Mouse (Mus musculus): ENCODE measurements at regions not wholly inside any gene's neighbourhood (a gene's known extent, or its start where the extent isn't known, plus 50 kb on each side); places are given as distances from the start of the nearest gene placed in this dataset.

DNA sequence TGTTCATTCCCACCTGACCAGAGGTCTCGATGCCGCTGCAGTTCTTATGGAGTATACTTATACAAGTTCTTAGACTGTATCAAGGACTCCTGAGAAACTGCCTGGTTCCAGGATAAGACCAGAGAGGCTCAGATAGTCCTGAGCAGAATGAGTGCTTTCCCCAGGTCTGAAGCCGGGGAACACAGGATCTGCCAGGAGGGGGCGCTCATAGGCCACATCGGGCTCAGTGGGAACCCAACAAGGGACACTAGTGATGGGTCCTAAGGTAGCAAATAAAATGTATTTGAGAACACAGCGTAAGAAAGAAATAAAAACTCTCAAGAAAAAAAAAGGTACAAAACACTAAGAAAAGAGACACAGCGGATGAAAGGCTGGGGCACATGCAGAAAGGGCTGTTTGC lies 454.0 kb upstream of the Zdhhc25 start:
- 46% methylated on average over 7 of the region's 7 CpGs for WGBS
- ATAC-seq (ENCODE audit: low read depth), result no peak
- H3K9me3 ChIP-seq, result no peaks in the 10 kb centered on the region
- no peaks in the 10 kb centered on the region for H3K36me3 ChIP-seq
- no peak overlapping the region for H3K9ac ChIP-seq
- no peak overlapping the region for H3K4me2 ChIP-seq
- no peaks in the 10 kb centered on the region for H3K27me3 ChIP-seq
- no peak overlapping the region for H3K4me3 ChIP-seq
- H3K4me1 ChIP-seq (replicated peaks), result no peaks in the 10 kb centered on the region; the same call in 1 of the 2 replicates
- no peak overlapping the region for H3K27ac ChIP-seq (replicated peaks)

- 0 out of 2 replicates have a peak, but pooled peaks cover 3% of the 10 kb centered on the region for H3K9me3 ChIP-seq
- no peak for ATAC-seq (ENCODE audit: low read depth)
- no peak overlapping the region for H3K4me3 ChIP-seq
- H3K4me2 ChIP-seq, result no peak overlapping the region
- H3K27me3 ChIP-seq, result no peaks in the 10 kb centered on the region
- 74% methylated on average over 6 of the region's 6 CpGs for WGBS
- no peaks in the 10 kb centered on the region; the same call in 1 of the 2 replicates for H3K4me1 ChIP-seq (replicated peaks)
- no peak overlapping the region for H3K9ac ChIP-seq
- H3K27ac ChIP-seq (replicated peaks), result no peak overlapping the region
- H3K36me3 ChIP-seq, result no peaks in the 10 kb centered on the region
Observed at GRCm38 (mm10) chr15:88151199-88151598, 448.9 kb upstream of the Zdhhc25 start.

GRCm38 (mm10) chr15:88159618-88160170 lies 440.4 kb upstream of the Zdhhc25 start:
- H3K9ac ChIP-seq, result no peak overlapping the region
- ATAC-seq (ENCODE audit: low read depth), result no peak

DNA sequence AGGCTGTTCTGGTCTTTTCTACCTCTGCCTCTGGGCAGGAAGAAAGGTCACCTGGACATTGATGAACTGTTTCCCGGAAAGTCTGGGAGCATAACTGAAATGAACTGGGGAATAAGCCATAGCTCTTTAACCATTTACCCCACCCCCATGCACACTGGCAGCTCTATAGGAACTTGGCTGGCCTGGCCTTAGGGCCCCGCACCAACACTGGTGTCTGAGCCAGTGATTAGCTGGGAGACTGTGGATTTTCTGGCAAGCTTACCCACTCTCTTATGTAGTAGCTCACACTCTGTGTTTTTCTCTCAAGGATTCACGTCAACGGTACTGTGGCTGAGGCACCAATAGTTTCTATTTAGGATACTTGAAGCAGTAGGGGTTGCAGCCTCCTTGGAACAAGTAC lies 439.8 kb upstream of the Zdhhc25 start:
- no peak for ATAC-seq (ENCODE audit: low read depth)
- Histone ChIP-seq H3K9ac (no peak overlapping the region), H3K9me3 (no peaks in the 10 kb centered on the region), H3K36me3 (no peaks in the 10 kb centered on the region), H3K27ac (replicated peaks) (no peak overlapping the region), H3K4me2 (no peak overlapping the region), H3K27me3 (no peaks in the 10 kb centered on the region), H3K4me3 (no peak overlapping the region), H3K4me1 (replicated peaks) (no peaks in the 10 kb centered on the region)
- WGBS, result 91% methylated on average over 4 of the region's 4 CpGs

More at GRCm38 (mm10) chr15:88159618-88160170, 440.4 kb upstream of the Zdhhc25 start:
- Histone ChIP-seq H3K9me3 (no peaks in the 10 kb centered on the region), H3K4me3 (no peak overlapping the region), H3K27me3 (no peaks in the 10 kb centered on the region), H3K36me3 (no peaks in the 10 kb centered on the region), H3K4me1 (replicated peaks) (no peaks in the 10 kb centered on the region), H3K27ac (replicated peaks) (no peak overlapping the region), H3K4me2 (no peak overlapping the region)
- WGBS, result 73% methylated on average over 2 of the region's 2 CpGs

- no peak overlapping the region for H3K9ac ChIP-seq
- WGBS, result 54% methylated on average over 3 of the region's 3 CpGs
- no peaks in the 10 kb centered on the region for H3K36me3 ChIP-seq
- no peak overlapping the region for H3K4me2 ChIP-seq
- H3K9me3 ChIP-seq, result no peaks in the 10 kb centered on the region
- H3K4me1 ChIP-seq (replicated peaks), result no peaks in the 10 kb centered on the region
- no peak overlapping the region for H3K4me3 ChIP-seq
- no peaks in the 10 kb centered on the region for H3K27me3 ChIP-seq
- no peak for ATAC-seq (ENCODE audit: low read depth)
- no peak overlapping the region for H3K27ac ChIP-seq (replicated peaks)
Observed at GRCm38 (mm10) chr15:88163438-88163837, 436.7 kb upstream of the Zdhhc25 start.

GRCm38 (mm10) chr15:88174326-88174725 lies 425.8 kb upstream of the Zdhhc25 start:
- 25% methylated on average over 3 of the region's 3 CpGs for WGBS
- H3K4me2 ChIP-seq, result no peak overlapping the region
- no peak for ATAC-seq (ENCODE audit: low read depth)
- H3K4me3 ChIP-seq, result no peak overlapping the region
- 0 out of 2 replicates have a peak, but pooled peaks cover 3% of the 10 kb centered on the region for H3K9me3 ChIP-seq
- H3K27me3 ChIP-seq, result no peaks in the 10 kb centered on the region; the same call in 1 of the 2 replicates
- H3K27ac ChIP-seq (replicated peaks), result no peak overlapping the region
- H3K4me1 ChIP-seq (replicated peaks), result no peaks in the 10 kb centered on the region; the same call in 1 of the 2 replicates
- H3K36me3 ChIP-seq, result no peaks in the 10 kb centered on the region
- no peak overlapping the region for H3K9ac ChIP-seq

DNA sequence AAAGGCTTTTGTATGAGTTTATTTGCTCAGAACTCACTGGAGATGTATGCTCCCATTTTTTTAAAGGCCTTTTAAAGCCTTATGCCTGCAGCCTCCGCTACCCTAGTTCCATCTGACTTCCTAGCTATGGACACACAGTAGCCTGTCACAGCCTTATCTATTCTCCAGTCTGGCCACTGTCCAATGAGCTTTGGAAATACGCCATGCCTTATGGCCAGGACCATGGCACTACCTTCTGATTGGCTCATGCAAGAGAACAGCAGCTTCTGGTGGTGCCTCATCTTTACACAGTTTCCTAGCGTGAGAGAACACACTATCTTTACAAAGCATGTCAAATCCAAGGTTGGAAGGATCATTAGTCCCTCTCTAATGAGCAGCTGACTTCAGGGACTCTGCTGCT lies 424.1 kb upstream of the Zdhhc25 start:
- Histone ChIP-seq H3K9me3 (0 out of 2 replicates have a peak, but pooled peaks cover 3% of the 10 kb centered on the region), H3K27me3 (no peaks in the 10 kb centered on the region; the same call in 1 of the 2 replicates), H3K4me3 (no peak overlapping the region), H3K4me2 (no peak overlapping the region), H3K27ac (replicated peaks) (no peak overlapping the region), H3K36me3 (no peaks in the 10 kb centered on the region), H3K4me1 (replicated peaks) (no peaks in the 10 kb centered on the region; the same call in 1 of the 2 replicates), H3K9ac (no peak overlapping the region)
- no peak for ATAC-seq (ENCODE audit: low read depth)
- WGBS, result 72% methylated on average over 3 of the region's 3 CpGs

DNA sequence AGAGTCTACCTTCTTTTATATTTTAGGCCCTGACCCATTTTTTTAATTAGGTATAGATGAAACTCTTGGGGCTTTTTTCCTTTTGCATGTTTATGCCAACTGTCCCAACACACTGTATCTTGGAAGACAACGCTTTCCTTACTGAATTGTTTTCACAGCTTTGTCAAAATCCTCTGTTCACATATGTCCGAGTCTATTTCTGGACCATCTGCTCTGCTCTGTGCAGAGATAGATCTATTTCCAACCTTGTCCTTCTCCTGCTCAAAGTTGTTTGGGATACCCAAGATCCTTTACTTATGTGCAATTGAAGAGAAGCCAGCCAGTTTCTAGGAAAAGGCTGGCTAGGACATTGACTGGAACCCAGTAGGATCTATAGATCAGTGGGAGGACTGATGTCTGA lies 403.6 kb upstream of the Zdhhc25 start:
- no peaks in the 10 kb centered on the region for H3K4me1 ChIP-seq (replicated peaks)
- H3K9ac ChIP-seq, result no peak overlapping the region
- ATAC-seq (ENCODE audit: low read depth), result no peak
- no peaks in the 10 kb centered on the region for H3K27me3 ChIP-seq
- 92% methylated on average over 2 of the region's 2 CpGs for WGBS
- H3K4me2 ChIP-seq, result no peak overlapping the region
- H3K4me3 ChIP-seq, result no peak overlapping the region
- H3K36me3 ChIP-seq, result no peaks in the 10 kb centered on the region
- no peak overlapping the region for H3K27ac ChIP-seq (replicated peaks)
- no peaks in the 10 kb centered on the region for H3K9me3 ChIP-seq

- Histone ChIP-seq H3K4me2 (peak overlapping the region; percentile 27), H3K36me3 (no peaks in the 10 kb centered on the region), H3K27ac (replicated peaks) (0 out of 2 replicates have a peak overlapping the region, but pooled peaks have one; percentile 0), H3K27me3 (no peaks in the 10 kb centered on the region), H3K9me3 (no peaks in the 10 kb centered on the region), H3K4me3 (no peak overlapping the region), H3K9ac (no peak overlapping the region), H3K4me1 (replicated peaks) (peaks cover 15% of the 10 kb centered on the region)
- 43% methylated on average over 3 of the region's 3 CpGs for WGBS
- ATAC-seq (ENCODE audit: low read depth), result no peak
Observed at GRCm38 (mm10) chr15:88202736-88203135, 397.4 kb upstream of the Zdhhc25 start.

DNA sequence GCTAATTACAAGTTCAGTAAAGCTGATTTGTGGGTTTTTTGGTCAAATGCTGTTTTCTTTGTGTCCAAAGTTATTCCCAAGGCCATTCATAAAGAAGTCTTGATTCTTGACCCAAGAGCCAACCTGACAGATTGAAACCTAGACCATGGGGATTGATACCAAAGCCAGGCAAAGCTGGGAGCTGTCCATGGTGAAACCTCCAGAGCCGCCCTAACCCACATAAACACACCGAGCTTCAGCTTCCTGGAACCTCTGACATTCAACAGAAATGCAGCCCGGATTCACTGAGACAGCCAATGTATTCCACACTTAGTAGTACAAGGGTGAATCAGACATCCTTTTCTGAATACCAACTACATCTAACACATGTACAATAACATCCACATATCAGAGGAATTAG lies 386.7 kb upstream of the Zdhhc25 start:
- WGBS, result 67% methylated on average over 3 of the region's 3 CpGs
- H3K27me3 ChIP-seq, result no peaks in the 10 kb centered on the region

GRCm38 (mm10) chr15:88214286-88214685 lies 385.8 kb upstream of the Zdhhc25 start:
- ATAC-seq (ENCODE audit: low read depth), result no peak
- Histone ChIP-seq H3K9ac (no peak overlapping the region), H3K4me1 (replicated peaks) (peaks cover 6% of the 10 kb centered on the region; the same call in 1 of the 2 replicates), H3K4me3 (no peak overlapping the region), H3K27me3 (no peaks in the 10 kb centered on the region), H3K27ac (replicated peaks) (no peak overlapping the region), H3K36me3 (no peaks in the 10 kb centered on the region), H3K9me3 (no peaks in the 10 kb centered on the region), H3K4me2 (no peak overlapping the region)
- 56% methylated on average over 4 of the region's 4 CpGs for WGBS

More for the DNA sequence above, 386.7 kb upstream of the Zdhhc25 start:
- Histone ChIP-seq H3K4me2 (no peak overlapping the region), H3K27ac (replicated peaks) (no peak overlapping the region), H3K4me3 (no peak overlapping the region), H3K4me1 (replicated peaks) (peaks cover 4% of the 10 kb centered on the region; the same call in 1 of the 2 replicates), H3K36me3 (no peaks in the 10 kb centered on the region), H3K9me3 (no peaks in the 10 kb centered on the region), H3K9ac (no peak overlapping the region)
- no peak for ATAC-seq (ENCODE audit: low read depth)

- Histone ChIP-seq H3K4me2 (no peak overlapping the region), H3K27ac (replicated peaks) (no peak overlapping the region), H3K9ac (no peak overlapping the region), H3K4me1 (replicated peaks) (no peaks in the 10 kb centered on the region), H3K27me3 (no peaks in the 10 kb centered on the region), H3K4me3 (no peak overlapping the region), H3K36me3 (no peaks in the 10 kb centered on the region), H3K9me3 (no peaks in the 10 kb centered on the region)
- 66% methylated on average over 4 of the region's 4 CpGs for WGBS
- no peak for ATAC-seq (ENCODE audit: low read depth)
Observed at GRCm38 (mm10) chr15:88229456-88229855, 370.6 kb upstream of the Zdhhc25 start.

GRCm38 (mm10) chr15:88244606-88245005 lies 355.5 kb upstream of the Zdhhc25 start:
- Histone ChIP-seq H3K27ac (replicated peaks) (no peak overlapping the region), H3K4me2 (no peak overlapping the region), H3K4me3 (no peak overlapping the region), H3K27me3 (peaks cover 8% of the 10 kb centered on the region), H3K4me1 (replicated peaks) (peaks cover 14% of the 10 kb centered on the region), H3K36me3 (no peaks in the 10 kb centered on the region), H3K9ac (no peak overlapping the region), H3K9me3 (no peaks in the 10 kb centered on the region)
- ATAC-seq (ENCODE audit: low read depth), result no peak
- 85% methylated on average over 13 of the region's 13 CpGs for WGBS

All from neural tube, embryonic 13.5 days (tissue).